Mouse (Mus musculus) brain, embryonic 18.5 days (tissue): ENCODE results near the gene Msmp.
"Not testable (repeated sequence)": the region's sequence is repeated elsewhere in the genome, so short reads cannot be mapped to it uniquely, and the experiment has no call there.

Source experiments
- DNase-seq: peaks from one replicate; pipeline ENCODE4 v3.0.0-alpha.2; 2012; ENCODE audit warnings: low read depth, low spot score

The Msmp gene

DNA sequence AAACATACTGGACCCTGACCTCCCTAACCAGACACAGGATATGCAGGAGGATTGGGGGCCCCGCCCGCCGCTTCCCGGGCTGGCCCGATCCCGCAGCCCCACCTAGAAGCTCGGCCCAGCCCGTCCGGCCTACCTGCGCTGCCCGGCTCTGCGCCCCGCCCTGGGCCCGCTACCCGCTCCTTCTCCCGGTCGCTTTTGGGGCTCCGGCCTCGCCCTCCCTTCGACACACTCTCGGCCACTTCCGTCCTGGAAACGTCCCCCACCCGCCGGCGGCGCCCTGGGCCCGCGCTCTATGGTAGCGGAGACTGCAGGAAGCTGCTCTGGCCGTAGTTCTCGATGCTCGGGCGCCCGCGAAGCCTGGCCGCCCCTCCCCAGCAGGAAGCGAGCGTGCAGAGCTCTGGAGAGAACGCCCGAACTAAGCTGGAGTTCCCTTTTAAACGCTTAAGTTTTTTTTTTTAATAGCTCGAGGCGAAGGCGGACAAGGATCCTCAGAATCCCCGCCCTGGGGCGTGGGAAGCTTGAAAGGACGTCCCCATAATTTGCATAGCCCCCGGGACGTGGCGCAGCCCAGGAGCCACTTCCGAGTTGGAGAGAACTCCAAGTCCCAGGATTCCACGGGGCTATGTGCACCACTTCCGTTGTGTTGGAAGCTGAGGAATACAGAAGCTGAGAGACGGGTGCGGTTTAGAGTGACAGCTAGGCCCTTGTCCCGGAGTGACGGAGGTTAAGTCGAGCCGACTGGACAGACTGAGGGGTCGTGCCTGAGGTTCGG is 22.1 kb downstream of the Msmp start, which contains the start of the genes Creb3 and Tln1:
Creb3 (plus strand) TSS at position 336 of the 772 bp plus-strand sequence.
Tln1 (minus strand) TSS at position 695 of the 772 bp plus-strand sequence.
- peak; percentile 90 for DNase-seq

DNA sequence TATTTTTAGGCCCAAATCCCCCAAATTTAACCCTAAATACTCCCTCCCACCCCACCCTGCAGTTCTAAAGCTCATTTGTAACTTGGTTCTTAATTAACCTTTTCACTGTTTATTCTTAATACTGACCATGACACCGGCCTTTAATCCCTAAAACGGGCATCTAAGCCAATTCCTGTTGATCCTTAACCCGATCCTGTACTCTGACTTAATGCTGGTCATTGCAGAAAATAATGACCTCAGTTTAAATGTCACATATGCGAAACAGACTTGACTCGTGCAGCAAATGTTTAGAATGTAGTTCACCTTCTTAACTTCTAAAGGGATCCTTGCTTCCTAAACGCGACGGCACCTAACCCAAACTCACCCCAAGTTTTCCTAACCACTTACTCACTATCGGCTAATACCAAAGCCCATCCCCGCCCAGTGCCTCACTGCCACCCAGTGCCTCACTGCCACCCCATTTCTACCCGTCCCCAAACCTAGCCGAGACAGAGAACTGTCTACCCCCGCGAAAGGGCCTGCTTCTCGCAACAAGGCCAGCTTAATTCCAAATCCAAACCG is 22.8 kb downstream of the Msmp start:
- DNase-seq: no peak

DNA sequence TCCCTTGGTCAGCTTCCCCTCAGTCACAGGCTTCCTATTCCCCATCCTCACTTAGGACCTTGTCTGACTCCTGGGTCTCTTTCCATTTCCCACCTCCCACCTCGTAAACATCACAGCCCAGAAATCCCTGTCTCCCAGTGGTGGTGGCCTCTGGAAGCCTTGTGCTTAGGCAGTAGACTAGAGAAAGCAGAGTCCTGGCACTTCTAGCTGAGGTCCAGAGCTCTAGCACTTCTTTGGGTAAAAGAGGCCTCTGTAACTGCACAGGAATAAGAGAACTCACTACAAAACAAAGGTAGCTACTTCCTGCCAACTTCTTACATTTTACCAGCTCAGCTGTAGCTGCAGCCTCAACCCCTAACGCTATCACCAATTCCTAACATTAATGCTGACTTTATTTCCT is 23.3 kb downstream of the Msmp start:
- DNase-seq: no peak

DNA sequence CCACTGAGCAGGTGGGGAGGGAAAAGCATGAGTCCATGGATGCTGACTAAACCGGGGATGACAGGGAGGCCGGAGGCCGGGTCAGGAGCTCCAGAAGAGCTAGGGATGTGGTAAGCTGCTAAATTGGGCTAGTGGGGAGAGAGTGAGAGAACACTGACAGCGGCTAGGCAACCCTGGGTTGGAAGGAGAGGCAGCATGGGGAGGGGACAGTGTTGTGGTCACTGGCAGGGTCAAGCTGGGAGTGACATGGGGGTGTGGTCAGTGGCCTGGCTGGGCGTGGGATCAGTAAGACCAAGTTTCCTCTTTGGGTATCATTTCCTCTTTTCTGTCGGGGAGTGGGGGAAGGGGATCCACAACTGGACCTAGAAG is 24.1 kb downstream of the Msmp start:
- DNase-seq: no peak

DNA sequence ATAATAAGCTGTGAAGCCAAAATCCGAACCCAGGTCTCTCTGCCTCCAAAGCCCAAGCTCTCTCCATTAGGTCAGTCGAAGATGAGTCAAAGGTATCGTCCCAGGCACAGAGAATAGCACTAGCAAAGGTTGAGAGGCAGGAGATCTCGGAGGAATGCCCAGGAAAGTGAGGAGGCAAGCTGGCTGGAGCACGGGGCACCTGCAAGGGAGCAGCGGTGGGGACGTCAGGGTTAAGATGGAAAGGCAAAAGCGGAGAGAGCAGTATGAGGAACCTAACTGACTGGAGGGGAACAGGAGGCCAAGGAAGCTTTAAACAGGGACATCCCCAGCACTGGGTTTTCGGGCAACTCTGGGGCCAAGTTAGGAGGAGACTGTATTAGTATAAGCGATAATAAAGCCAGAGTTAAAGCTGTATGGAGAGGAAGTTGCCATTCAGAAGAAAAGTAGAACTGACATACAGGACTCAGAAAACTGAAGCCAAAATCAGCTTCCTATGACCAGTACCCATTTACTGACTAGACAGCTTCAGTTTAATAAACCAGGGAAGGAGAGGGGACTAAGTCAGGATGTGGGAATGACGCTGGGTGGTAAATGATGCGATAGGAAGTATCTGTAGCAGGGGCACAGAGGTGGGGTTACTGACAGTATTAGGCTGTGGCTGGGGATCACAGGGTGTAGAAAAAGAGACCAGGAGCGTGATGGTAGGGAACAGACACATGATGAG is 24.6 kb downstream of the Msmp start:
- no peak for DNase-seq

DNA sequence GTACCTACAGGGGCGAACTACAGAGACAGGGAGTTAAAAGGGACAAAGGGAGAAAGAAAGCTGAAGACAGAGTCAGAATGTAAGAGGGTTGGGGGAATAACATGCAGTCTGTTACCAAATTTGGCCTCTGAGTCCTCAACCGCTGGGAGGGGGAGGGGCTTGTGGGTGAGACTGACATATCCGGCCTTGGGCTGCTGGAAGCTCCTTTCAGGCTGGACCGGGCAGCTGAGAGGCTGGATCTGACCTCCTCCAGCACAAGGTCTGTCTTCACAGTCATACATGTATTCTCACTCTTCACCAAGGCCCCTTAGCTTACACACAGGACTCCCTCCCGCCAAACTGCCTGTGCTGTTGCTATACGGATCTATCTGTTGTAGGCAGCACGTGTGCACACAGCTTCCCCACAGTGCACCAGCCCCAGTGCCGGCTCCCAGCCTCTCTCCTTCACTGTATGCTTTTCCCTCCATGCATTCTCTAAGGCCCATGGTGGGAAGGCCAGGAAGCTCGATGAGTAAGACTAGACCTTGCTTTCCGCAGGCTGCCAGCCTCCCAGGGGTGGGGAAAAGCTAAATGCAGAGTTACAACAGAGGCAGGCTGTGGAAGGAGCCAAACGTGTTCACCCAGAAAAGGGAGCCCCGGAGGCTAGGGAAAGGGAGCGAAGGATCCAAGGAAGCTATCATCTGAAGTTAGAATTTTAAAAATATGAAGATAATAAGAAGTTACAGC is 25.5 kb downstream of the Msmp start:
- no peak for DNase-seq

DNA sequence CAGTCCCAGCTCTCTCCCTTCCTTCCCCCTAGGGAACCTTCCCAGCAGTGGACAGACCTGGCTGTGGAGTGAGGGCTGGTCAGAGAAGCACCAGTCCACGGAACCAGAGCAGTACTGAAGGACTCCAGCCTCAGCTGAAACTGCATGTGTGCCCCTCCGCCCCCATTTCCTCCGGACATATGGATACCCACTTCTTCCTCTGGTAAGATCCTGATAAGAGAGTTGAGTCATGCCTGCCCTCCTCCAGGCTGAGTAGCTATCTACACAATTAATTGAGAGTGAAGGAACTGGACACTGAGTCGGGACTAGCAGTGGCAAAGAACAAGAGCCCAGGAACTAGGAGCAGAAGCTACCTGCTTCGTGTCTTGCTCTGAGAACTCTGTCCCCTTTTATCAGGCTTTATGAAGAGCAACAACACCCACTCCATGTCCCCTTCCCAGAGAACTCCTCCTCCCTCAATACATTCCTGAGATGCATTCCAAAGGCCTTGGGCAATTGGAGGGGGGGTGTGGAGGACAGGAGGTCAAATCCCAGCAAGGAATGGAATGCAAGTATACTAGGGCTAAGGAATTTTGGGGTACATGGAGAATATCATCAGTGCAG is 26.2 kb downstream of the Msmp start:
- no peak for DNase-seq

DNA sequence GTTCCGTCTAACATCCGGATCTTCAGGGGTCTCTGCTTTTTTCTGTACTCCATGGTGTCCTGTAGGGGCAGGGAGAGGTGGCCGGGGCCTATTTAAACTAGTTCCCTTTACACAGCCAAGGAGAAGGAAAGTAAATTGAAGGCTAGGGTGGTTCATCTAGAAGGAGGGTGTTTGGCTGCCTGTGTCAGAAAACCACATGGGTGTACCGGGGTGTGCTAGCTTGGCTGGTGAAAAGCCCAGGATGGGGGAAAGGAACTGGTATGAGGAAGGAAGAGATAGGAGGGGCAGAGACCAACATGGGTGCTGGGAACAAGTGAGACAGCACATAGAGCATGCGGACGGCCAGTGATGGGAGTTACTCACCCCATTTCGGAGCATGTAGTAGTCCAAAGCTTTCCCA is 28.4 kb downstream of the Msmp start:
- no peak for DNase-seq

DNA sequence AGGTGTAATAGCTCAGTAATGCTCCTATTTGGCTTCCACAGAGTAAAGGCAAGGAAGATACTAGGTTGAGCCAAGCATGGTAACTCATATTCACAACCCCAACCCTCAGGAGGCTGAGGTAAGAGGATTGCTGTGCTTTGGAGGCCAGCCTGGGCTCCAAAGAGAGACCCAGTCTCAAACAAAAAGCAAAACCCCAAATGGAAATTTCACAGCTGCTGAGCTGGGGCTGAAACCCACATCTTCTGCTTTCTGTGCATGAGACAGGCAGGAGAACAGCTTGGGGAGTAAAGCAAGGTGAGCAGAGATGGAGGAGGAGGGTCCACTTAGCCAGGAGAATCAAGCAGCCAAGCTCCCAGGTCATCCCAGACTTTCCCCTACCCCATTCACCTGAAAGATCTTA is 30.4 kb downstream of the Msmp start:
- no peak for DNase-seq

DNA sequence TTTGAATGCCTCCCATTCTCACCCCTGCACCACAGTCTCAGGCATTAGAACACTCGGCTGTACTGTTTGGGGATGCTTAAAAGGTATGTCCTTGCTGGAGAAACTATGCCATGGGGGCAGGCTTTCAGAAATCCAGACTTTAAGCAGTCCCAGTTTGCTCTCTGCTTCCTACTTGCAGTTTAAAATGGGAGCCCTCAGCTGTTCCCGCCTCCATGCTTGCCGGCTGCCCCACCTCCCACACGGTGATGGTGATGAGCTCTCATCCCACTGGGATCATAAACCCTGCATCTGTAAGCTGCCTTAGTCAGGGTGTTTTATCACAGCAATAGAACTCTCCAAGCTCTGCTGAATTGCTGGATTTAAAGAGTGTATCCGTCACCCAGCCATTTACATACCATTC is 31.9 kb downstream of the Msmp start:
- no peak for DNase-seq

DNA sequence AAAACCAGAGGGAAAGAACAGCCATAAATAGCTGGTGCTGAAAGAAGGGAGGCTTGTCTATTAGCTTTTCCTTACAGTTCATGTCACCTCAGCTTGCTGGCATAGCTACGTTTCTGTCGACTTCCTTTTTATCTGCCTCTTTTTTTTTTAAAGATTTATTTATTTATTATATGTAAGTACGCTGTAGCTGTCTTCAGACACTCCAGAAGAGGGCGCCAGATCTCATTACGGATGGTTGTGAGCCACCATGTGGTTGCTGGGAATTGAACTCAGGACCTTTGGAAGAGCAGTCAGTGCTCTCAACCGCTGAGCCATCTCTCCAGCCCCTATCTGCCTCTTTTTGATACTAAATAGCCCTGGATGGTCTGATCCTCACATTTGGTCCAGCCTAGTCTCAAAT is 32.4 kb downstream of the Msmp start:
- not testable (repeated sequence) for DNase-seq

DNA sequence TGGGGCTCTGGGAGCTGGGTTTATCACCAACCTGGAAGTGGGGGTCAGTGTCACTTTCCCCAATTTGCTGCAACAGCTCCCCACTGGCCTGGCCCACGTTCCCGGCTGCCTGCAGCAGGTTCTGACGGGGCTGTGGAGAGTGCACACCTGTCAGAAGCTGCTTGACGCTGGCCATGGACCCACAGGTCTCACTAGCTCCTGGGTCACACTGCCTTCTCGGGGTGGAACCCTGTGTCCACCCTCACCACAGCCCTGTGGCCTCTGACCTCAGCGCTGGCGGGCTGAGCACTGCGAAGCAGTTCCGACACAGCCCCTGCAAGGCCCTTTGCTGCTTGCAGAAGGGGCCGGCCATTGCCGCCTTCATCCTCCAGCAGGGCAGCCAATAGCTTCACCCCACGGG is 35.2 kb downstream of the Msmp start:
- no peak for DNase-seq

DNA sequence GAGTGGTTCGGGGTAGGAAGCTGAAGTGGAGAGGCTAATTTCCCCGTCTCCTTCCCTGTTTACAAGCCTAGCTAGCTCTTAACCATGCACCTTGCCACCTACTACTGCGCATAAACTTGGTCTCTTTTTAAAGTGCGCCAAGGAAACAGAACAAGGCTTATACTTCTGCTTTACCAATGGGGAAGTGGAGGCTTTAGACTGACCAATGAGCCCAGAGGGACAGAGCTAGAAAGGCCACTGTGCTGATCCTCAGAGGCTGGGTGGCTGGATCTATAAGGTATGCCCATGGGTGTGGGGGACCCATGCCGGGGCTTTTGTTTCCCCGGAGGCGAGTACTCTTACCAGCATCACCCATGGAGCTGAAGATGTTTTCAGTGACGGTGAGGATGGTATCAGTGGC is 37.1 kb downstream of the Msmp start:
- no peak for DNase-seq

DNA sequence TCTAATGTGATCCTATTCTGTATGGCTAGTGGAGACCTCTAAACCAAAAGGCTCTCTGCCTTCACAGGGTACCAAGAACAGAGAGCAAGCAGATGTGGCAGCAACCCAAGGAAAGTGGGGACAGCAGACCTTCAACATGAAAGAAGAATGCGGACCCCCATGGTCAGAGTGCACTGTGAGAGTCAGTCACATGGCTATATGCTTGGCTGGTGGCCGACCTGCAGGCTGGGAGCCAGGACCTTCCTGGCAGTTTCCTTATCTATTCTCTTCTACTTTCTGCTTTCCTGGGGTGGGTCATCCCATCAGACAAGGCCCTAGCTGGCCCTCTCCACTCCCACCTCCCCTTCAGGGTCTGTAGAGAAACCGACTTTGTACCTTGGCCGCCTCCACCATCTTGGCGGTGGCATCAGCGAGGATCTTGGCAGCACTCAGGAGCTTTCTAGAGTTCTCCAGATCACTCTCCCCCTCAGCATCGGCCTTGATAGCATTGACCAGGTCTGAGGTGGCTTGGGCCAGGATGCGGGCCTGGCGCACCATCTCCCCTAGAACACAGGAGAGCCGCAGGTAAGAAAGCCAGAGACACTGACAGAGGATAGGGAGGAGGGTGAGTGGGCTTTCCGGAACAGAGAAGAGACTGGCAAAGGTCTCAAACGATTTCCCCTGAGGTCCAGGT is 37.8 kb downstream of the Msmp start:
- no peak for DNase-seq

DNA sequence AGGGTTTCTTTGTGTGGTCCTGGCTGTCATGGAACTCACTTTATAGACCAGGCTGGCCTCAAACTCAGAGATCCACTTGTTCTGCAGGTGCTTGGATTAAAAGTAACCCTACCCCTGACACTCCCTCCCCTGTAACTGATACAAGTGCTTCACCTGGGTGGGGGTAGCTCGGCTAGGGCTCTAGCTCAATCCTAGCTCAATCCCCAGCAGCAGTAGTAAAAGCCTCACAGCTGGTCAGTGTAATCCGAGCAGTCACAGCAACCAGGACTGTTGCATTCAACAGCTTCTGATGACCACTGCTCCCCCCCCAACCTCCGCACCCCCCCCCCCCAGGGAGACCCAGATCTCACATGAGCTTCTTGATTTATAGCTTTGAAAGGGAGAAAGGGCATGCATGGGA is 42.2 kb downstream of the Msmp start:
- DNase-seq: no peak

DNA sequence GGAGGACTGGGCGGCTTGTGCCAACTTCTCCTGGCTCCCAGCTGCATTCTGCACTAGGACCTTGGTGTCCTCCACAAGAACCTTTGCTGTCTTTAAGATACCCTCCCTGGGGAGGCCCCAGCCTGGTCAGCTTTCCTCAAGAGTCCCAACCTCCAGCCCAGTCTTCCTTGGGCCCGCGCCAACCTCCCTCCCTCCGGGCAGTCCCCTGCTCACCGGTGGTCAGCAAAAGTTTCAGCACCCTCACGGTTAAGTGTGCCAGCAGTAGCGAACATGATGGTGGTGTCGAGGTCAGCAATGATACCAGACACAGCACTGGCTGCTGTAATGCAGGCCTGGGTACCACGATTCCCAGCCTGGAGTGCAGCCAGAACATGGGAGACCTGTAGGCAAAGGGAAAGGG is 48.3 kb downstream of the Msmp start:
- no peak for DNase-seq

DNA sequence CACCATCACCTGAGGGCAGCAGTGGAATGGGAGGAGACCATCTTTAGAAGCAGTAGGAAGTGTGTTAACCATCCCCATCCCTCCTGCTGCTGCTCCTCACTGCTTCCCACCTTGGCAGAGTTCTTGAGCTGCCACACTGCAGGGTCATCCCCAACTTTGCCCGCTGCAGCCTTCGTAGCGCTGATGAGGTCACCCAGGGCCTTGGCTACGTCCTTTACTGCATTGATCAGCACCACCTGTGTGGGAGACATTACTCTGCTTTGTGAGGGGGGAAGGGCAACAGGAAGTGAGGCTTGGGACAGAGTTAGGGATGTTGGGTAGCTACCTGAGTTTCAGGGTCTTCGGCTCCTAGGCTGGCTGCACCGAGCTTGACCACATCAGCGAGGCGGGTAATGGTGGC is 48.7 kb downstream of the Msmp start:
- DNase-seq: no peak

DNA sequence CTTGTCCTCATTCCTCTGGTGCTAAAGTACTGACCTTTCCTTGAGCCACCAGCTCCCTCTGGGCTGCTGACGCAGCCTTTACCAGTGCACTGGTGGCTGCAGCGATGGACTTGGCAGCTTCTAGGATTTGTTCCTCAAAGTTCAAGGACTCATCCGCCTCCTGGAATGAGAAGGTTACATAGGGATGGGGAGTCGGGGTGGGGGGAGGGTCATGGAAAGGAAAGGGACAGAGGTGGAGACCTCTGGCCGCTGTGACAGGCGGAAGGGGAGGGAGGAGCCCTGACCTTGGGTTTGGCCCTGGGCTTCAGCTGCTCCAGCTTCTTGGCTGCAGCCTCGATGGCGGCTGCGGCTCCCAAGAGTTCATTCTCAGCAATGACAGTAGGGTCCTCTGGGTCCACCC is 51.0 kb downstream of the Msmp start:
- no peak for DNase-seq
